Mouse (Mus musculus): ENCODE results near the gene Pawr. TPM values are rescaled to one million over a fixed set of nuclear protein-coding genes. Genes with fewer than 3 reads are reported as not detected.
"Not testable (repeated sequence)": the region's sequence is repeated elsewhere in the genome, so short reads cannot be mapped to it uniquely, and the experiment has no call there.

Gene Pawr
- total RNA-seq, 2 experiments from 2014 or later, result 2.9 to 3.9 TPM

- DNase-seq, result no peak
- intact Hi-C loops (cut with DNase I), result no loop called here
Observed at GRCm38 (mm10) chr10:108311396-108311795, 20.5 kb upstream of the Pawr start.

- DNase-seq, result no peak
- intact Hi-C loops (cut with DNase I), result no loop called here
Observed at GRCm38 (mm10) chr10:108313845-108314244, 18.1 kb upstream of the Pawr start.

GRCm38 (mm10) chr10:108314396-108314795 lies 17.5 kb upstream of the Pawr start:
- intact Hi-C loops (cut with DNase I), result no loop called here
- no peak for DNase-seq

GRCm38 (mm10) chr10:108315236-108315635 lies 16.7 kb upstream of the Pawr start:
- intact Hi-C loops (cut with DNase I), result no loop called here

GRCm38 (mm10) chr10:108328356-108328755 lies 3.6 kb upstream of the Pawr start:
- intact Hi-C loops (cut with DNase I), result no loop called here

More at GRCm38 (mm10) chr10:108315236-108315635, 16.7 kb upstream of the Pawr start:
- DNase-seq, result no peak

GRCm38 (mm10) chr10:108328983-108329382 lies 2.9 kb upstream of the Pawr start:
- intact Hi-C loops (cut with DNase I), result no loop called here
- no peak for DNase-seq

More at GRCm38 (mm10) chr10:108328356-108328755, 3.6 kb upstream of the Pawr start:
- no peak for DNase-seq

- intact Hi-C loops (cut with DNase I), result no loop called here
- no peak for DNase-seq
Observed at GRCm38 (mm10) chr10:108329771-108330170, 2.1 kb upstream of the Pawr start.

GRCm38 (mm10) chr10:108330964-108331363 lies 957 bp upstream of the Pawr start:
- intact Hi-C loops (cut with DNase I), result no loop called here
- no peak for DNase-seq

GRCm38 (mm10) chr10:108332571-108333541 lies 935 bp downstream of the Pawr start:
- peak; percentile 44 for DNase-seq
- intact Hi-C loops (cut with DNase I), result no loop called here

GRCm38 (mm10) chr10:108333642-108334041 lies 1.7 kb downstream of the Pawr start:
- DNase-seq, result no peak
- intact Hi-C loops (cut with DNase I), result no loop called here

- no peak for DNase-seq
- intact Hi-C loops (cut with DNase I), result no loop called here
Observed at GRCm38 (mm10) chr10:108334096-108334495, 2.2 kb downstream of the Pawr start.

- DNase-seq, result no peak
Observed at GRCm38 (mm10) chr10:108335736-108336292, 3.9 kb downstream of the Pawr start.

GRCm38 (mm10) chr10:108336581-108336980 lies 4.7 kb downstream of the Pawr start:
- DNase-seq, result no peak
- intact Hi-C loops (cut with DNase I), result no loop called here

More at GRCm38 (mm10) chr10:108335736-108336292, 3.9 kb downstream of the Pawr start:
- intact Hi-C loops (cut with DNase I), result no loop called here

- DNase-seq, result no peak
- intact Hi-C loops (cut with DNase I), result no loop called here
Observed at GRCm38 (mm10) chr10:108338055-108338961, 6.4 kb downstream of the Pawr start.

GRCm38 (mm10) chr10:108339118-108339517 lies 7.2 kb downstream of the Pawr start:
- no peak for DNase-seq
- intact Hi-C loops (cut with DNase I), result no loop called here

GRCm38 (mm10) chr10:108339872-108340271 lies 8.0 kb downstream of the Pawr start:
- DNase-seq, result no peak
- intact Hi-C loops (cut with DNase I), result no loop called here

GRCm38 (mm10) chr10:108343734-108344133 lies 11.8 kb downstream of the Pawr start:
- no peak for DNase-seq
- intact Hi-C loops (cut with DNase I), result no loop called here

GRCm38 (mm10) chr10:108345123-108345522 lies 13.2 kb downstream of the Pawr start:
- DNase-seq, result no peak
- intact Hi-C loops (cut with DNase I), result no loop called here

GRCm38 (mm10) chr10:108346301-108346700 lies 14.4 kb downstream of the Pawr start:
- DNase-seq; intact Hi-C loops (cut with DNase I): not testable (repeated sequence)

- DNase-seq, result no peak
- intact Hi-C loops (cut with DNase I), result no loop called here
Observed at GRCm38 (mm10) chr10:108350125-108351070, 18.5 kb downstream of the Pawr start.

Data from left cerebral cortex, postnatal 4 days (tissue).